Mouse (Mus musculus) heart, embryonic 16.5 days (tissue): ENCODE data around the gene Lnx2. TPM values are rescaled to one million over a fixed set of nuclear protein-coding genes. Genes with fewer than 3 reads are reported as not detected.

Source experiments
- ATAC-seq: fragments of 200-750 bp; cut with Nextera tagmentation; replicated peaks from 2 replicates; pipeline ENCODE4 v1.8.0; 2017; ENCODE audit warnings: moderate number of reproducible peaks; ENCODE audit not compliant: insufficient read depth, low FRiP score; ENCODE audit errors: extremely low read depth
- H3K27ac ChIP-seq: fragments of 300-500 bp; sonication (generic); 2 replicates; pipeline ENCODE4 v1.5.1; 2014; ENCODE audit warnings: mild to moderate bottlenecking, low read length, control low read depth, moderate library complexity
- H3K27me3 ChIP-seq: fragments of 300-500 bp; sonication (generic); 2 replicates; pipeline ENCODE4 v1.6.1; 2014; ENCODE audit warnings: low read length, mixed read lengths; ENCODE audit not compliant: control insufficient read depth, insufficient read depth
- H3K36me3 ChIP-seq: fragments of 300-500 bp; sonication (generic); 2 replicates; pipeline ENCODE4 v1.6.1; 2014; ENCODE audit not compliant: control insufficient read depth, insufficient read depth
- H3K4me1 ChIP-seq: fragments of 300-500 bp; sonication (generic); 2 replicates; pipeline ENCODE4 v1.6.1; 2014; ENCODE audit warnings: low read length, mixed read lengths; ENCODE audit not compliant: control insufficient read depth, insufficient read depth
- H3K4me2 ChIP-seq: fragments of 300-500 bp; sonication (generic); 2 replicates; pipeline ENCODE4 v1.6.1; 2014; ENCODE audit warnings: low read depth, mild to moderate bottlenecking, control low read depth, low read length
- H3K4me3 ChIP-seq: fragments of 300-500 bp; sonication (generic); 2 replicates; pipeline ENCODE4 v1.5.1; 2014; ENCODE audit warnings: mild to moderate bottlenecking, control low read depth, low read length
- H3K9ac ChIP-seq: fragments of 300-500 bp; sonication (generic); 2 replicates; pipeline ENCODE4 v1.6.1; 2014; ENCODE audit warnings: low read length, control low read depth
- H3K9me3 ChIP-seq: fragments of 300-500 bp; sonication (generic); replicated peaks from 2 replicates; pipeline ENCODE4 v1.6.1; 2016; ENCODE audit warnings: low read length; ENCODE audit not compliant: control insufficient read depth
- WGBS: fragments of 180-500 bp; shearing (Covaris S2); extraction: QIAGEN DNeasy Blood & Tissue Kit; methylation state at CpG from one replicate; pipeline ENCODE4 v1.1.7; 2014; 5-methylcytosine and 5-hydroxymethylcytosine counted together
- polyA plus RNA-seq: library from polyadenylated mRNA; unstranded; fragments of >200 nt; fragmentation: Nextera tagmentation; extraction: Ambion mirVana; gene quantifications from 2 replicates; pipeline ENCODE4 v1.2.1, GENCODE M21; 2015

The Lnx2 gene
- 13.3 and 13.9 TPM in 2 replicates for polyA plus RNA-seq

GRCm38 (mm10) chr5:147076026-147076798, at the start of gene Lnx2:
Gene Lnx2, minus strand, starts transcription at chr5:147076586.
- ATAC-seq: peak; percentile 97
- Histone ChIP-seq H3K9ac (peak within 1 kb of the TSS; percentile 90), H3K27ac (peak within 1 kb of the TSS; percentile 98), H3K4me3 (peak within 1 kb of the TSS; percentile 73), H3K4me2 (peak within 1 kb of the TSS; percentile 81), H3K36me3 (no peaks in the 10 kb centered on the region), H3K9me3 (no peaks in the 10 kb centered on the region), H3K27me3 (no peaks in the 10 kb centered on the region), H3K4me1 (peaks cover 36% of the 10 kb centered on the region)
- WGBS: under 1% methylated on average over 65 of the region's 65 CpGs

GRCm38 (mm10) chr5:147125542-147126185, 49.3 kb upstream of the Lnx2 start:
- H3K4me1 ChIP-seq: no peaks in the 10 kb centered on the region
- no peak overlapping the region for H3K4me3 ChIP-seq
- H3K4me2 ChIP-seq: no peak overlapping the region
- H3K9me3 ChIP-seq: peaks cover 7% of the 10 kb centered on the region; the same call in 1 of the 2 replicates
- 82% methylated on average over 13 of the region's 13 CpGs for WGBS
- ATAC-seq: no peak
- H3K27ac ChIP-seq: no peak overlapping the region
- H3K27me3 ChIP-seq: no peaks in the 10 kb centered on the region; the same call in 1 of the 2 replicates
- no peak overlapping the region for H3K9ac ChIP-seq
- H3K36me3 ChIP-seq: no peaks in the 10 kb centered on the region

- WGBS: 65% methylated on average over 9 of the region's 9 CpGs
- no peaks in the 10 kb centered on the region; the same call in 1 of the 2 replicates for H3K27me3 ChIP-seq
- no peak overlapping the region for H3K27ac ChIP-seq
- no peaks in the 10 kb centered on the region for H3K4me1 ChIP-seq
- H3K9ac ChIP-seq: no peak overlapping the region
- H3K36me3 ChIP-seq: no peaks in the 10 kb centered on the region
- ATAC-seq: no peak
- peaks cover 7% of the 10 kb centered on the region; the same call in 1 of the 2 replicates for H3K9me3 ChIP-seq
- H3K4me2 ChIP-seq: no peak overlapping the region
- no peak overlapping the region for H3K4me3 ChIP-seq
These were observed 48.4 kb upstream of the Lnx2 start for GRCm38 (mm10) chr5:147124794-147125193.

- Histone ChIP-seq H3K9ac (no peak overlapping the region), H3K36me3 (no peaks in the 10 kb centered on the region), H3K4me1 (no peaks in the 10 kb centered on the region), H3K27ac (no peak overlapping the region), H3K27me3 (no peaks in the 10 kb centered on the region; the same call in 1 of the 2 replicates), H3K4me2 (no peak overlapping the region), H3K9me3 (0 out of 2 replicates have a peak, but pooled peaks cover 6% of the 10 kb centered on the region), H3K4me3 (no peak overlapping the region)
- ATAC-seq: no peak
- WGBS: 92% methylated on average over 4 of the region's 4 CpGs
These were observed 44.8 kb upstream of the Lnx2 start for GRCm38 (mm10) chr5:147121146-147121545.

DNA sequence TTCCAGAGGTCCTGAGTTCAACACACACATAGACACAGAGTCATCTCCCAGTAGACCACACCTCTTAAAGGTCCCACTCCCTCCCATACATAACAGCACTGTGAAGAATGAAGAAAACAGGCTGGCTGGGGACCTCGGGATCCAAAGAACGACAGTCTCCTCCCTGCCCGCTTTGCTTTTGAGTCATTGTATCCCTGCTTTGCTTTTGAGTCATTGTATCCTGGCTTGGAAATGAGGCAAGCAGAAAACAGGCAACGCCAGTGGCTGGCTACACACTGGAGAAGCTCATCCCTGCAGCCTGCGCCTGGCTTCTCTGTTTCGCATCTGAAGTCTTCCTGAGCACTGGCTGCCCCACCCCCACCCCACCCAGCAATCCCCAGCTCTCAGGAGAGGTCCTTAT, 40.6 kb upstream of the Lnx2 start:
- H3K27ac ChIP-seq: no peak overlapping the region
- H3K9me3 ChIP-seq: peaks cover 8% of the 10 kb centered on the region; the same call in 1 of the 2 replicates
- WGBS: 43% methylated on average over 6 of the region's 6 CpGs
- H3K9ac ChIP-seq: no peak overlapping the region
- no peak for ATAC-seq
- H3K4me3 ChIP-seq: no peak overlapping the region
- H3K36me3 ChIP-seq: peaks cover 5% of the 10 kb centered on the region
- H3K27me3 ChIP-seq: no peaks in the 10 kb centered on the region
- no peaks in the 10 kb centered on the region for H3K4me1 ChIP-seq
- no peak overlapping the region for H3K4me2 ChIP-seq

DNA sequence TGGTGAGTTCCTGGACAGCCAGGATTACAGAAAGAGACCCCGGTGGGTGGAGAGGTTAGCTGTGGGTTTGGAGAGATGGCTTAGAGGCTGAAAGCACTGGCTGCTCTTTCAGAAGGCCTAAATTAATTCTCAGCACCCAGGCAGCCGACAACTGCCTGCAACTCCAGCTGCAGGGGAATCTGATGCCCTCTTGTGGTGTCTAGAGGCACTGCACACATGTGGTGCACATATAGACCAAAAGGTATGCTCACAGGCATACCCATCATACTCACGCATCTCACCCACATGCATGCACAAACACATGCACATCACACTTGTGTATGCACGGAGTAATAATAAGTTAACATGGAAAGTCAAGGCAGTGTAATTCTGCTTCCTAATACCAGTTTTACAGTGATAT, 39.2 kb upstream of the Lnx2 start:
- H3K36me3 ChIP-seq: peaks cover 14% of the 10 kb centered on the region
- no peak overlapping the region for H3K27ac ChIP-seq
- ATAC-seq: no peak
- 91% methylated on average over 4 of the region's 4 CpGs for WGBS
- H3K9ac ChIP-seq: no peak overlapping the region
- H3K4me2 ChIP-seq: no peak overlapping the region
- H3K9me3 ChIP-seq: peaks cover 10% of the 10 kb centered on the region; the same call in 1 of the 2 replicates
- no peaks in the 10 kb centered on the region for H3K4me1 ChIP-seq
- H3K4me3 ChIP-seq: no peak overlapping the region
- H3K27me3 ChIP-seq: no peaks in the 10 kb centered on the region

GRCm38 (mm10) chr5:147114738-147115137, 38.4 kb upstream of the Lnx2 start:
- Histone ChIP-seq H3K9ac (no peak overlapping the region), H3K9me3 (peaks cover 10% of the 10 kb centered on the region; the same call in 1 of the 2 replicates), H3K4me3 (no peak overlapping the region), H3K36me3 (peaks cover 17% of the 10 kb centered on the region), H3K4me1 (no peaks in the 10 kb centered on the region), H3K4me2 (no peak overlapping the region), H3K27me3 (no peaks in the 10 kb centered on the region), H3K27ac (no peak overlapping the region)
- ATAC-seq: no peak
- WGBS: 82% methylated on average over 7 of the region's 7 CpGs

GRCm38 (mm10) chr5:147108861-147109591, 32.6 kb upstream of the Lnx2 start:
- Histone ChIP-seq H3K27ac (no peak overlapping the region), H3K4me3 (no peak overlapping the region), H3K9ac (no peak overlapping the region), H3K4me1 (no peaks in the 10 kb centered on the region), H3K27me3 (no peaks in the 10 kb centered on the region), H3K4me2 (no peak overlapping the region), H3K36me3 (peaks cover 37% of the 10 kb centered on the region), H3K9me3 (peaks cover 4% of the 10 kb centered on the region; the same call in 1 of the 2 replicates)
- ATAC-seq: no peak
- 84% methylated on average over 13 of the region's 13 CpGs for WGBS
